9 mouse cellular contexts compared by ENCODE assay signal in the genomic region with DNA sequence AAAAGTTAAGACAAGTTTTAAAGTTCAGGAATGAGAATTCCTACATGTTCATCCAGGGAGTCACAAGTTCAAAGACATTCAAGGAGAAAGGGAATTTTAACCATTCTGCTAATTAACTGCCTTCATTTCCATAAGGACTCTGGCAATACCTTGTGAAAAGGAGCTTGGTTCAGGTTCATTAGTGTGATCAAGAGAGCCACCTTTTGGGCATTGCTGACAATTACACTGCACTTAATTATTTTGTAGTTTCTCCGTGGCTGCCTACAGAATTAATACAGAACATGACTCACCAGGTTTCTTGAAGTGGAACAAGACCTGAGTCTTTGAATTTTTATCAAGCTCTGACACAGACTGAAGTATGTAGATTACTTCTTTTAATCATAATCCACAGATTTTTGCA. TPM values are rescaled to one million over a fixed set of nuclear protein-coding genes. Genes with fewer than 3 reads are reported as not detected.
A peak's percentile ranks its signal among the peaks of the same experiment; 100 is the strongest.
DNase-seq lines count a peak whose midpoint lies in the region; ATAC-seq lines count a peak whose summit lies in the region.
"Had no signal": no experiment of that assay in that cellular context is flagged by ENCODE, and none has a peak within 500 bp of the region (broad histone marks: within the 10 kb centered on the region; RNA-seq: fewer than 3 reads in every experiment).

No protein-coding gene starts in this region.

- no peak overlapping the region for H3K4me2 ChIP-seq in embryonic facial prominence, embryonic 11.5 days (ENCODE audit: low read depth, low read length)
- no peak overlapping the region for H3K4me2 ChIP-seq in midbrain, embryonic 12.5 days (replicated peaks)
- H3K4me2 ChIP-seq in midbrain, embryonic 13.5 days (replicated peaks): no peak overlapping the region
- no peak overlapping the region for H3K4me2 ChIP-seq in forebrain, embryonic 12.5 days
- H3K4me2 ChIP-seq in neural tube, embryonic 15.5 days: no peak overlapping the region
- H3K4me2 ChIP-seq: limb, embryonic 13.5 days had no signal

- H3K9ac ChIP-seq in embryonic facial prominence, embryonic 11.5 days (replicated peaks; ENCODE audit: low read length): no peak overlapping the region
- H3K9ac ChIP-seq in midbrain, embryonic 12.5 days (replicated peaks): no peak overlapping the region
- H3K9ac ChIP-seq in midbrain, embryonic 13.5 days (replicated peaks): no peak overlapping the region
- no peak overlapping the region for H3K9ac ChIP-seq in forebrain, embryonic 12.5 days
- H3K9ac ChIP-seq in neural tube, embryonic 15.5 days (replicated peaks): no peak overlapping the region
- H3K9ac ChIP-seq: limb, embryonic 13.5 days had no signal

- no peak for ATAC-seq in embryonic facial prominence, embryonic 11.5 days (replicated peaks; ENCODE audit: insufficient number of reproducible peaks, low FRiP score, low TSS enrichment, low read depth)
- ATAC-seq in midbrain, embryonic 12.5 days (ENCODE audit: low FRiP score, low read depth): peak; percentile 47; the same call in 1 of the 2 replicates
- ATAC-seq in midbrain, embryonic 13.5 days: no peak
- ATAC-seq in forebrain, embryonic 12.5 days (ENCODE audit: low FRiP score): peak; percentile 57; the same call in 1 of the 2 replicates
- 0 out of 2 replicates have a peak, but pooled peaks have one; percentile 53 for ATAC-seq in neural tube, embryonic 15.5 days (ENCODE audit: low FRiP score)

- no peaks in the 10 kb centered on the region for H3K4me1 ChIP-seq in embryonic facial prominence, embryonic 11.5 days (ENCODE audit: control insufficient read depth, insufficient read depth, low read length)
- H3K4me1 ChIP-seq in embryonic facial prominence, embryonic 10.5 days: no peaks in the 10 kb centered on the region
- no peaks in the 10 kb centered on the region for H3K4me1 ChIP-seq in midbrain, embryonic 12.5 days
- no peaks in the 10 kb centered on the region for H3K4me1 ChIP-seq in midbrain, embryonic 13.5 days (replicated peaks)
- H3K4me1 ChIP-seq in forebrain, embryonic 12.5 days: no peaks in the 10 kb centered on the region
- no peaks in the 10 kb centered on the region for H3K4me1 ChIP-seq in neural tube, embryonic 15.5 days
- H3K4me1 ChIP-seq: limb, embryonic 13.5 days had no signal

- no peak overlapping the region for H3K27ac ChIP-seq in embryonic facial prominence, embryonic 11.5 days (replicated peaks; ENCODE audit: low read depth, low read length)
- H3K27ac ChIP-seq in embryonic facial prominence, embryonic 10.5 days (replicated peaks): no peak overlapping the region
- no peak overlapping the region for H3K27ac ChIP-seq in midbrain, embryonic 12.5 days (replicated peaks)
- no peak overlapping the region for H3K27ac ChIP-seq in midbrain, embryonic 13.5 days
- no peak overlapping the region for H3K27ac ChIP-seq in forebrain, embryonic 12.5 days
- H3K27ac ChIP-seq in neural tube, embryonic 15.5 days (replicated peaks): no peak overlapping the region
- H3K27ac ChIP-seq: limb, embryonic 13.5 days had no signal

- peak; percentile 7 for DNase-seq in embryonic facial prominence, embryonic 11.5 days (ENCODE audit: low spot score)
- DNase-seq in embryonic facial prominence, embryonic 10.5 days (ENCODE audit: low spot score): no peak
- DNase-seq in yolk sac, embryonic 10.5 days (ENCODE audit: low spot score): no peak
- no peak for DNase-seq in adrenal gland, postnatal 25 days

- WGBS in embryonic facial prominence, embryonic 11.5 days: 9% methylated on average over 1 of the region's 1 CpGs
- 0% methylated on average over 1 of the region's 1 CpGs for WGBS in embryonic facial prominence, embryonic 10.5 days
- 5% methylated on average over 1 of the region's 1 CpGs for WGBS in midbrain, embryonic 12.5 days
- 9% methylated on average over 1 of the region's 1 CpGs for WGBS in midbrain, embryonic 13.5 days
- WGBS in forebrain, embryonic 12.5 days: 3% methylated on average over 1 of the region's 1 CpGs
- WGBS in neural tube, embryonic 15.5 days: 4% methylated on average over 1 of the region's 1 CpGs

- no peaks in the 10 kb centered on the region for H3K27me3 ChIP-seq in embryonic facial prominence, embryonic 11.5 days (ENCODE audit: control insufficient read depth, insufficient read depth, low read length)
- H3K27me3 ChIP-seq in embryonic facial prominence, embryonic 10.5 days (replicated peaks; ENCODE audit: low read depth, poor library complexity, severe bottlenecking): no peaks in the 10 kb centered on the region
- no peaks in the 10 kb centered on the region for H3K27me3 ChIP-seq in midbrain, embryonic 12.5 days
- no peaks in the 10 kb centered on the region for H3K27me3 ChIP-seq in midbrain, embryonic 13.5 days
- H3K27me3 ChIP-seq in forebrain, embryonic 12.5 days: no peaks in the 10 kb centered on the region
- no peaks in the 10 kb centered on the region for H3K27me3 ChIP-seq in neural tube, embryonic 15.5 days (replicated peaks)
- H3K27me3 ChIP-seq: limb, embryonic 13.5 days had no signal

- H3K9me3 ChIP-seq in embryonic facial prominence, embryonic 11.5 days (replicated peaks; ENCODE audit: control insufficient read depth, low read length): no peaks in the 10 kb centered on the region
- no peaks in the 10 kb centered on the region for H3K9me3 ChIP-seq in embryonic facial prominence, embryonic 10.5 days
- no peaks in the 10 kb centered on the region for H3K9me3 ChIP-seq in midbrain, embryonic 12.5 days
- no peaks in the 10 kb centered on the region for H3K9me3 ChIP-seq in midbrain, embryonic 13.5 days
- no peaks in the 10 kb centered on the region for H3K9me3 ChIP-seq in forebrain, embryonic 12.5 days
- no peaks in the 10 kb centered on the region for H3K9me3 ChIP-seq in neural tube, embryonic 15.5 days (replicated peaks)
- H3K9me3 ChIP-seq: limb, embryonic 13.5 days had no signal

- no peaks in the 10 kb centered on the region for H3K36me3 ChIP-seq in embryonic facial prominence, embryonic 11.5 days (replicated peaks; ENCODE audit: control insufficient read depth, insufficient read depth, low read depth, low read length)
- H3K36me3 ChIP-seq in embryonic facial prominence, embryonic 10.5 days (replicated peaks): no peaks in the 10 kb centered on the region
- no peaks in the 10 kb centered on the region for H3K36me3 ChIP-seq in midbrain, embryonic 12.5 days
- no peaks in the 10 kb centered on the region for H3K36me3 ChIP-seq in midbrain, embryonic 13.5 days
- H3K36me3 ChIP-seq in forebrain, embryonic 12.5 days (replicated peaks): no peaks in the 10 kb centered on the region
- no peaks in the 10 kb centered on the region for H3K36me3 ChIP-seq in neural tube, embryonic 15.5 days
- H3K36me3 ChIP-seq: limb, embryonic 13.5 days had no signal

- no peak overlapping the region for H3K4me3 ChIP-seq in embryonic facial prominence, embryonic 11.5 days (ENCODE audit: low read depth, low read length)
- H3K4me3 ChIP-seq in embryonic facial prominence, embryonic 10.5 days: no peak overlapping the region
- no peak overlapping the region for H3K4me3 ChIP-seq in midbrain, embryonic 12.5 days
- H3K4me3 ChIP-seq in midbrain, embryonic 13.5 days (replicated peaks): no peak overlapping the region
- H3K4me3 ChIP-seq in forebrain, embryonic 12.5 days (replicated peaks): no peak overlapping the region
- H3K4me3 ChIP-seq in neural tube, embryonic 15.5 days (replicated peaks): no peak overlapping the region
- H3K4me3 ChIP-seq: limb, embryonic 13.5 days had no signal

RNA-seq across cellular contexts. Expression of gene Ankef1, which starts 52.4 kb away (rescaled TPM):
- 0.73 and 1.1 TPM in 2 replicates for polyA plus RNA-seq in embryonic facial prominence, embryonic 11.5 days (2014; fragmentation: Nextera tagmentation; extraction: Ambion mirVana)
- 0.46 and 0.57 TPM in 2 replicates for polyA plus RNA-seq in embryonic facial prominence, embryonic 10.5 days (2016; fragmentation: Nextera tagmentation; extraction: Ambion mirVana)
- 0.65 and 0.88 TPM in 2 replicates for polyA plus RNA-seq in midbrain, embryonic 12.5 days (2016; fragmentation: Nextera tagmentation; extraction: Ambion mirVana)
- 0.46 and 0.61 TPM in 2 replicates for polyA plus RNA-seq in midbrain, embryonic 13.5 days (2015; fragmentation: Nextera tagmentation; extraction: Ambion mirVana)
- polyA plus RNA-seq in forebrain, embryonic 12.5 days (2016; fragmentation: Nextera tagmentation; extraction: Ambion mirVana): 0.66 and 1.0 TPM in 2 replicates
- 0.78 and 0.90 TPM in 2 replicates for polyA plus RNA-seq in neural tube, embryonic 15.5 days (2015; fragmentation: Nextera tagmentation; extraction: Ambion mirVana)
- 9.1 and 10.8 TPM in 2 replicates for total RNA-seq in adrenal gland, postnatal 25 days (2021)

Comparison
In these comparisons a context has a peak if more than half of its experiments do, and no peak if none do; other contexts are left out.
1. ATAC-seq: peak in midbrain, embryonic 12.5 days (single experiment), forebrain, embryonic 12.5 days (single experiment) and neural tube, embryonic 15.5 days (single experiment); none in embryonic facial prominence, embryonic 11.5 days (single experiment) and midbrain, embryonic 13.5 days (single experiment).